Mouse (Mus musculus) intestine, embryonic 15.5 days (tissue): ENCODE results near the gene Fmo4. TPM values are rescaled to one million over a fixed set of nuclear protein-coding genes. Genes with fewer than 3 reads are reported as not detected.

Source experiments
- ATAC-seq: fragments of 200-750 bp; cut with Nextera tagmentation; 2 replicates; pipeline ENCODE4 v1.8.0; 2017; ENCODE audit warnings: moderate TSS enrichment, moderate library complexity
- H3K27ac ChIP-seq: fragments of 300-500 bp; sonication (generic); 2 replicates; pipeline ENCODE4 v1.5.1; 2015; ENCODE audit warnings: mild to moderate bottlenecking, inconsistent platforms
- H3K27me3 ChIP-seq: fragments of 300-500 bp; sonication (generic); replicated peaks from 2 replicates; pipeline ENCODE4 v1.6.1; 2015; ENCODE audit warnings: inconsistent platforms
- H3K36me3 ChIP-seq: fragments of 300-500 bp; sonication (generic); 2 replicates; pipeline ENCODE4 v1.6.1; 2015; ENCODE audit warnings: inconsistent platforms
- H3K4me1 ChIP-seq: fragments of 300-500 bp; sonication (generic); replicated peaks from 2 replicates; pipeline ENCODE4 v1.6.1; 2015; ENCODE audit warnings: inconsistent platforms
- H3K4me2 ChIP-seq: fragments of 300-500 bp; sonication (generic); replicated peaks from 2 replicates; pipeline ENCODE4 v1.6.1; 2015; ENCODE audit warnings: mild to moderate bottlenecking, inconsistent platforms
- H3K4me3 ChIP-seq: fragments of 300-500 bp; sonication (generic); replicated peaks from 2 replicates; pipeline ENCODE4 v1.5.1; 2015; ENCODE audit warnings: inconsistent platforms
- H3K9ac ChIP-seq: fragments of 300-500 bp; sonication (generic); 2 replicates; pipeline ENCODE4 v1.6.1; 2015; ENCODE audit warnings: inconsistent platforms
- H3K9me3 ChIP-seq: fragments of 300-500 bp; sonication (generic); 2 replicates; pipeline ENCODE4 v1.6.1; 2016; ENCODE audit warnings: inconsistent platforms
- WGBS: fragments of 180-500 bp; shearing (Covaris S2); methylation state at CpG from one replicate; pipeline ENCODE4 v1.1.7; 2015; 5-methylcytosine and 5-hydroxymethylcytosine counted together
- polyA plus RNA-seq: library from polyadenylated mRNA; unstranded; fragments of >200 nt; fragmentation: Nextera tagmentation; extraction: Ambion mirVana; gene quantifications from 2 replicates; pipeline ENCODE4 v1.2.1, GENCODE M21; 2015

Gene Fmo4
- polyA plus RNA-seq: 6.8 and 7.4 TPM in 2 replicates

DNA sequence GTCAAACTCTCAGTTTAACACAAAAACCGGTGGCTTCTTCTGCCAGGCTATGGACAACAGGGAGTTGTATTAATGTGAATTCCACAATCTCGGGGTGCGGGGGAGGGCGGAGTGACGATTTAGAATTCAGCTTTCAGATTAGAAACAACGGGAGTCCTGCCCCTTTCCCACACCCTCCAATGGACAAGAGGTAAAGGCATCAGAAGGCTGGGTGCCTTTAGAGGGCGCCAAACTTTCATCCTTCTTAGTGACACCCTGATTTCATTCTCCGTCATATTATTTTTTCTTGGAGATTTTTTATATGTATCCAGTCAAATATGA lies at the start of gene Fmo4:
Fmo4 (minus strand) TSS at position 137 of the 321 bp plus-strand sequence.
- ATAC-seq: peak; percentile 41; the same call in 1 of the 2 replicates
- WGBS: 43% methylated on average over 8 of the region's 8 CpGs
- H3K27me3 ChIP-seq: no peaks in the 10 kb centered on the region
- no peak within 1 kb of the TSS for H3K4me3 ChIP-seq
- H3K4me2 ChIP-seq: peak within 1 kb of the TSS; percentile 30
- no peaks in the 10 kb centered on the region for H3K36me3 ChIP-seq
- 0 out of 2 replicates have a peak, but pooled peaks cover 2% of the 10 kb centered on the region for H3K4me1 ChIP-seq
- no peaks in the 10 kb centered on the region for H3K9me3 ChIP-seq
- no peak within 1 kb of the TSS for H3K9ac ChIP-seq
- H3K27ac ChIP-seq: peak within 1 kb of the TSS; percentile 73

DNA sequence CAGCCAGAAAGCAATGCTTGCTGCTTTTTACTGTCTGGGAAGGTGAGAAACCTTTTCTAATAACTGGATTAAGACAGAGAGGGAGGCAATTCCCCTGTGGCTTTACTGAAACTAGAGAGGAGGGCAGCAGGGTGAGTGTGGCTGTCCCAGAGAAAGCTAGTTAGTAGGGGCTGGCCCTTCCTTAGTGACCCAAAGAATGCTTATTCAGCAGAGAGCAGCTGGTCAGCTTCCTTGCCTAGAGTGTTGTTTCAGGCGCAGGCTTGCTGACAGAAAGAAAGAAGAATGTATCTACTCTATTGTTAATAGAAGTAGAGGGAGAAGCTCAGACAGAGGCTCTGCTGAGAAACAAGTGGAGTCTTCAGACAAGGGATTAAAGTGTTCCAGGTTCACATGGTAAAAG lies 48.6 kb upstream of the Fmo4 start:
- Histone ChIP-seq H3K27me3 (no peaks in the 10 kb centered on the region), H3K4me3 (no peak overlapping the region), H3K9me3 (no peaks in the 10 kb centered on the region), H3K36me3 (no peaks in the 10 kb centered on the region), H3K4me2 (no peak overlapping the region), H3K4me1 (peaks cover 8% of the 10 kb centered on the region), H3K27ac (no peak overlapping the region), H3K9ac (no peak overlapping the region)
- no peak for ATAC-seq
- 46% methylated on average over 1 of the region's 1 CpGs for WGBS

DNA sequence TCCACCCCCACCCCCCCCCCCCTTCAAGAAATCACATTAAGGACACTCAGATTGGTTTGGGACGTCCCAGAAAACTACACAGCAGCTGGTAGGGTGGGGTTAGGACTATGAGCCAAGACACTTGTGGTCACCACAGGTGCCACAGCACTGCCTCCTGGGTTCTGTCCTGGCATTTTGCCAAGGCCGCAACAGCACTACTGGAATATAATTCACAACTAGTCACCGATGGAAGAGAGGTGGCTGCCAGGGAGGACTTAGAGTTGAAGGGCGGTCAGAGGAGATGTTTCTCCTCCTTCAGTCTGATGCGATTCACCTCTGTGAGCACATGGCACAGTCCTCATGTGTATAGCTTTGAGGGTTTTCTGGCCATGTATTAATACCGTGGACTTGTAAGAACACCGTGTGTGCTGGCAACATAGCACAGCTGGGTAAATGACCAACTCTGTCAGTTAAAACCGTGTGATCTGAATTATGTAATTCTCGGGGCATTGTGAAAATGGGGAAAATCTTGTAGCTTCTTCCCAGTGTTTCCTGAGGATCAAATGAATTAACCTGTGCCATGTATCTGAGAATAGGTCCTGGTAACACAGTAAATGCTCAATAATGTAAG lies 46.3 kb upstream of the Fmo4 start:
- H3K9me3 ChIP-seq: no peaks in the 10 kb centered on the region
- ATAC-seq: peak; percentile 59
- H3K4me1 ChIP-seq: peaks cover 8% of the 10 kb centered on the region
- H3K27ac ChIP-seq: no peak overlapping the region
- no peak overlapping the region for H3K4me2 ChIP-seq
- no peak overlapping the region for H3K9ac ChIP-seq
- no peaks in the 10 kb centered on the region for H3K36me3 ChIP-seq
- H3K27me3 ChIP-seq: no peaks in the 10 kb centered on the region
- WGBS: 62% methylated on average over 9 of the region's 9 CpGs
- H3K4me3 ChIP-seq: no peak overlapping the region

- ATAC-seq: peak; percentile 52
- no peaks in the 10 kb centered on the region for H3K36me3 ChIP-seq
- no peak overlapping the region for H3K9ac ChIP-seq
- WGBS: 45% methylated on average over 10 of the region's 10 CpGs
- no peak overlapping the region for H3K27ac ChIP-seq
- H3K4me2 ChIP-seq: 0 out of 2 replicates have a peak overlapping the region, but pooled peaks have one; percentile 22
- no peaks in the 10 kb centered on the region for H3K27me3 ChIP-seq
- peaks cover 8% of the 10 kb centered on the region for H3K4me1 ChIP-seq
- no peak overlapping the region for H3K4me3 ChIP-seq
- H3K9me3 ChIP-seq: no peaks in the 10 kb centered on the region
Observed at GRCm38 (mm10) chr1:162859545-162859976, 45.8 kb upstream of the Fmo4 start.

DNA sequence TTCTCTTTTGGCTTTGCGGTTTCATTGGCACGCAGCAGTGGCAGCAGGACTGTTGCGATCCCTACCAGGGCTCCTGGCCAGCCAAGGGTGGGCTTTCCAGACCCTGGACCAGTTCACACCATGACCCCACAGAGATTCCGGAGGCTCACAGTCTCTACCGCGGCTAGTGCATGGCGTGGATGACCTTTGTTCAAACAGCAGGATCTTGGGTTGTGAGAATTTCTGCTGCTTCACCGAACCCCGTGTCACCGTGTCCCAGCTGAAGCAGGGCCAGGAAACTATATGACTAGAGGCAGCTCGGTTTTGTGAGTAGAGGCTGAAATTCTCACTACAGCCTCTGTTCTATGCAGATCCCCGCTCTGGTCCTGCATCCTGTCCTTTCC lies 45.0 kb upstream of the Fmo4 start:
- H3K36me3 ChIP-seq: no peaks in the 10 kb centered on the region
- WGBS: 66% methylated on average over 12 of the region's 12 CpGs
- no peaks in the 10 kb centered on the region for H3K27me3 ChIP-seq
- H3K4me1 ChIP-seq: peaks cover 8% of the 10 kb centered on the region
- ATAC-seq: no peak
- no peaks in the 10 kb centered on the region for H3K9me3 ChIP-seq
- no peak overlapping the region for H3K4me3 ChIP-seq
- no peak overlapping the region for H3K9ac ChIP-seq
- peak overlapping the region; percentile 35 for H3K4me2 ChIP-seq
- H3K27ac ChIP-seq: no peak overlapping the region

GRCm38 (mm10) chr1:162857766-162858747 lies 44.3 kb upstream of the Fmo4 start:
- no peak for ATAC-seq
- Histone ChIP-seq H3K9me3 (no peaks in the 10 kb centered on the region), H3K36me3 (no peaks in the 10 kb centered on the region), H3K4me1 (peaks cover 8% of the 10 kb centered on the region), H3K27me3 (no peaks in the 10 kb centered on the region), H3K27ac (no peak overlapping the region), H3K4me2 (peak overlapping the region; percentile 35), H3K4me3 (no peak overlapping the region), H3K9ac (no peak overlapping the region)
- 62% methylated on average over 17 of the region's 18 CpGs for WGBS

DNA sequence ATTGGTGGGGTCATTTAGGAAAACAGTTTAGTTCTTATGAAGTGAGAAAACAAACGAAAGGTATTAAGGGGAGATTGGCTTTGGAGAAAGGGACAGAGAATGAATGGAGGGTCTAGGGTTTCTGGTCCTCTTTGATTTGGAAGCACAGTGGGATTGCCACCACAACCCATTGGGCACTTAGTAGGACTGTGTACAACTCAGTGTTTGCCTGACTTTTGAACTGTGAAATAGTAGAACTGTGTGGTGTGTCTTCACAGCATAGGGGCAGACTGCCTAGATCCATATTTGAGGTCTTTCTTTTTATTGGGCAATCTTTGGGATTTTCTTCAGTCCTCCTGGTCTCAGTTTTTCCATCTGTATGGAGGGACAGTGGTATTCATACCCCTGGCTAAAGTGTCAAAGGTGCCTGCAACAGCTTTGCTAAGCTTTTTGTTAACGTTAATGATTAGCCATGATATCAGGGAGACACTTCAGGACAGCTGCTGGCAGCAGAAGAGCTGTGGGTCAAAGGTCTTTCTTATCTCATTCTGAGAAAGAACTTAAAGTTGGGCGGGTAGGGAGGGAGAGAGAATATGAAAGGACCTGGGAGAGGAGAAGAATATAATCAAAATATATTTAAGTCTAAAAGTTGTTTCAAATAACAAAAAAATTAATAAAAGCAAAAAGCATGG lies 40.2 kb upstream of the Fmo4 start:
- H3K27ac ChIP-seq: no peak overlapping the region
- H3K4me1 ChIP-seq: no peaks in the 10 kb centered on the region
- H3K9me3 ChIP-seq: no peaks in the 10 kb centered on the region
- H3K4me2 ChIP-seq: no peak overlapping the region
- H3K27me3 ChIP-seq: no peaks in the 10 kb centered on the region
- peak; percentile 88 for ATAC-seq
- H3K9ac ChIP-seq: no peak overlapping the region
- no peaks in the 10 kb centered on the region for H3K36me3 ChIP-seq
- 46% methylated on average over 3 of the region's 3 CpGs for WGBS
- no peak overlapping the region for H3K4me3 ChIP-seq

DNA sequence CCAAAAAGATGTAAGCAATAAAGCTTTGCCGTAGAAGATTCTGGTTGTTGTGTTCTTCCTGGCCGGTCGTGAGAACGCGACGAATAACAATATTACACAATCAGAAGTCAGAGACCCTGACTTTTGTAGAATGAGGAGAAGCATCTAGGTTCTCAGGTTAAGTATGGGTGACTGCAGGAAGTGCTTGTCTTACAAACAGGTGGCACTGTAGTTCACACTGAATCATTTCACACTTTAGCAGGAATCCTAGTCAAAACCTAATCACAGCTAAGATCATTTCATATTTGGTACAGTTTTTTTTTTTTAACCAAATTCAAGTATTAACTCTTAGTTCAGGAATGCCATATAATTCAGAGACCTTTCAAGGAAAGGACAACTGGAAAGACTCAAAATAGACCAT lies 33.8 kb upstream of the Fmo4 start:
- 97% methylated on average over 6 of the region's 6 CpGs for WGBS
- H3K4me2 ChIP-seq: no peak overlapping the region
- no peak overlapping the region for H3K4me3 ChIP-seq
- no peaks in the 10 kb centered on the region for H3K27me3 ChIP-seq
- no peak overlapping the region for H3K9ac ChIP-seq
- H3K9me3 ChIP-seq: no peaks in the 10 kb centered on the region
- H3K36me3 ChIP-seq: no peaks in the 10 kb centered on the region
- ATAC-seq: no peak
- no peak overlapping the region for H3K27ac ChIP-seq
- H3K4me1 ChIP-seq: no peaks in the 10 kb centered on the region

DNA sequence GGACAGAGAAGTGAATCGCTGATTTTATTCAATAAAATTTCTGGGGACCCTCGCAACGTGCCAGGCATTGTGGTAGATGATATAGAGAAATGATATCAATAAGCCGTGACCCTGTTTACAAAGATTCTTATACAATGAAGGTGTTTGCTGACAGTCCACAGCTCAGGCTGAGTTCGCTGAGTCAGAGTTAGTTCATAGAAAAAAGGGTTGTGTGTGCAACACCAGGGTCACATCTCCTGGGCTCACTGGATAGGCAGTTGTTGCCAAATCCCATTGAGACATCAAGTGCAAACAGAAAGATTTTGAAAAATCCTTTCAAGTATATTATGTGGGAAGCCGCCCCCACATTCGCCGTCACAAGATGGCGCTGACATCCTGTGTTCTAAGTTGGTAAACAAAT lies 26.4 kb upstream of the Fmo4 start:
- Histone ChIP-seq H3K27ac (no peak overlapping the region), H3K27me3 (no peaks in the 10 kb centered on the region), H3K36me3 (no peaks in the 10 kb centered on the region), H3K9ac (no peak overlapping the region), H3K4me1 (no peaks in the 10 kb centered on the region), H3K9me3 (no peaks in the 10 kb centered on the region), H3K4me2 (no peak overlapping the region), H3K4me3 (no peak overlapping the region)
- no peak for ATAC-seq
- WGBS: 92% methylated on average over 9 of the region's 9 CpGs

- H3K9me3 ChIP-seq: no peaks in the 10 kb centered on the region
- no peak overlapping the region for H3K27ac ChIP-seq
- H3K4me2 ChIP-seq: no peak overlapping the region
- no peak overlapping the region for H3K9ac ChIP-seq
- H3K27me3 ChIP-seq: no peaks in the 10 kb centered on the region
- no peak for ATAC-seq
- H3K4me3 ChIP-seq: no peak overlapping the region
- no peaks in the 10 kb centered on the region for H3K4me1 ChIP-seq
- 88% methylated on average over 6 of the region's 6 CpGs for WGBS
- no peaks in the 10 kb centered on the region for H3K36me3 ChIP-seq
Observed at GRCm38 (mm10) chr1:162838976-162839375, 25.2 kb upstream of the Fmo4 start.

DNA sequence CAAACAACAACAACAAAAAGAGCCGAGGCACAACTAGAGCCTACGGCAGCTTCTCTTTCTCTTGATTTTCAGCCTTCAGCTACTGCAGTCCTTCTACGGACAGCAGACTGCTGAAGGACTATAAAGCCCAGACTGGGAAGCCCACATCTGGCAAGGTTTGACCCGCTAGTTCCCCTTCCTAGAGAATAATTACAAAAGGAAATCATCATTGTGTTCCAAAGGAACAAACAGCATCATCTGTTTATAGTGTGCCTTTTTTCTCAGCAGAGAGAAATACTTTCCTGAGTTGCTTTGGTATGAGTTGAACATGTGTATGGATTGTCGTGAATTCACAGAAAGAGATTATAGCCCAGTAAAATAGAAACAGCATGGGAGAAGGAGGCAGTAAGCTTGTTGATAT lies 20.6 kb upstream of the Fmo4 start:
- Histone ChIP-seq H3K4me2 (no peak overlapping the region), H3K9ac (no peak overlapping the region), H3K27me3 (no peaks in the 10 kb centered on the region), H3K4me3 (no peak overlapping the region), H3K27ac (no peak overlapping the region), H3K36me3 (no peaks in the 10 kb centered on the region), H3K4me1 (no peaks in the 10 kb centered on the region), H3K9me3 (no peaks in the 10 kb centered on the region)
- ATAC-seq: no peak
- 76% methylated on average over 5 of the region's 5 CpGs for WGBS

DNA sequence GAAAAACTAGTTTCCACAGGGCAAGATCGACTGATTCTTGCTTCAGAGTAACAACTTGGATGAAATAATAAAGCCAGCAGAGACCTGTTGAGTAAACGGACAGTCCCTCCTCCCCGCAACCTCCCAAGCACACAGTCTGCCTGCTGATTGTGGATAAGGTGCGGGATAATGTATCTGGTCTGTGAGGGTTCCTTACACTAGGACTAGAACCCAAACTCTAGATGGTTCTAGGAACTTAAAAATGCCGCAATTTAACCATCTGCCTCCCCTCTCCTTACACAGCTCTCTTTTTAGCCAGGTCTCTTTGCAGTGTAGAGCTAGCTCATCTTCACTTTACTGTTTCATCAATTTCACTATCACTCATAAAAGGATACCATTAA lies 18.8 kb upstream of the Fmo4 start:
- peak; percentile 49 for ATAC-seq
- H3K27ac ChIP-seq: no peak overlapping the region
- WGBS: 53% methylated on average over 5 of the region's 5 CpGs

More for the DNA sequence above, 18.8 kb upstream of the Fmo4 start:
- Histone ChIP-seq H3K4me2 (no peak overlapping the region), H3K27me3 (no peaks in the 10 kb centered on the region), H3K9me3 (no peaks in the 10 kb centered on the region), H3K36me3 (no peaks in the 10 kb centered on the region), H3K4me3 (no peak overlapping the region), H3K4me1 (no peaks in the 10 kb centered on the region), H3K9ac (no peak overlapping the region)
